Mouse (Mus musculus) right cerebral cortex, postnatal 14 days (tissue): ENCODE results near the gene Rora.

ENCODE experiments used
- DNase-seq: peaks from one replicate; pipeline ENCODE4 v3.0.0; 2022

Rora gene

DNA sequence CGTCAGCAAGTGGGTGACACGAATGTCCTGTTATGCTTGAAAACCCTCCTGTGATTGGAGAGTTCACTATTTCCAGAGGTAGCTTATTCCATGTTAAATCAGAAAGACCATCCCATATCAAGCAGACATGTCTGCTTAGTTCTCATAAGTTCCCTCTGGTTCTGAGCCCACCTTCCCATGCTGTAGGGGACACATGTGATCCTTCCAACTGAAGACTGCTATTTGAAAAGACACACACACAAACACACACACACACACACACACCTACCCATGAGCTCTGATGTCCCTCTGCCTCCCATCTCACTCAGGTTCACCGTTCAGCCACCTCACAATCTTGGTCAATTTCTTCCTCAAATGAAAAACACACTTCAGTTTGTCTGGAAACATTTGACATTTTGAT, 642.2 kb downstream of the Rora start:
- DNase-seq, result no peak

- peak; percentile 63 for DNase-seq
These were observed 642.8 kb downstream of the Rora start for GRCm38 (mm10) chr9:69296418-69296817.

DNA sequence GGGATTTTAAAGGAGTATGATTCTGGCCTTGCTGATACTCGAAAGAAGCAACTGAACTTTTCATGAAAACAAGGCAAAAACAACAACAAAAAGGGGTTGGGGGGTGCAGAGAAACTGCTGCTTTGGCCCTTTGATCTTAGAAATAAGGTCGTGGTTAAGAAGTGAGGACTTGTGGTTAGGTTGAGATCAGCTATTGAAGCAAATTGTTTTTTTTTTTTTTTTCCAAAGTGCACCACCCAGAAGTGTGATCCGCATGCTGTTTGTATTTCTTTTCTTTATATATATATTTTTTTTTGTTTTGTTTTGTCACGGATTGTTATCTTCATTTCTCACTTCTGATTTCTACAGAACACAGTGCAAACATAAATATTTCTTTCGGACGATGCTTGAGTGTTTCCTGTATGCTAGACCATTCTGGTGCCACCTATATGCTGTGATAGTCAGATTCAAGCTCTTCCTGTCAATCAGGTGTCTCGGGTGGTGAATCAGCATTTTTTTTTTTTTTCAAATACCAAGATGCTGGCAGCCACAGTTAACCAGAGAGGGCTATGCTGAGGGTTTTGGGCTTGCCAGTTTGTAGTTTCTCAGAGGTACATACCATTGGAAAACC, 644.3 kb downstream of the Rora start:
- no peak for DNase-seq

- DNase-seq, result no peak
These were observed 645.2 kb downstream of the Rora start for GRCm38 (mm10) chr9:69298566-69299335.

- DNase-seq, result no peak
These were observed 645.9 kb downstream of the Rora start for GRCm38 (mm10) chr9:69299484-69299883.

DNA sequence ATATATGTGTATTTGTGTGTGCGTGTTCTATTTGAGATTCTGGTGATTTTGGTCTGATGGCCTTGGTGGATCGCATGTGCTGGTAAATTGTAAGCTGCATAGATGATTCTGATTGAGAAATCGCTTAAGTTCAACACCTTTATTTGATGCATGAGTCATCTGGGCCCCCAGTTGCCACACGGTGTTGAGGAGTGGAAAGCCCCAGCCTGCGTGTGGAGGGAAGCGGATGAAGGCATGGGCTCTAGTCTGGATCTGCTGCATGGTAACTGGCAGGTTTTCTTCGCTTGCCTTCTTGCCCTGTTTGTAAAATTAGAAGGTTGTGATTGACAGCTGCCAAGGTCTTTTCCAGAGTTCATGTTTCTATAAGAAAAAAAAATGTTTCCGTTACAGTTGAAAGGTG, 646.7 kb downstream of the Rora start:
- no peak for DNase-seq

- DNase-seq, result no peak
These were observed 647.9 kb downstream of the Rora start for GRCm38 (mm10) chr9:69301445-69301844.

DNA sequence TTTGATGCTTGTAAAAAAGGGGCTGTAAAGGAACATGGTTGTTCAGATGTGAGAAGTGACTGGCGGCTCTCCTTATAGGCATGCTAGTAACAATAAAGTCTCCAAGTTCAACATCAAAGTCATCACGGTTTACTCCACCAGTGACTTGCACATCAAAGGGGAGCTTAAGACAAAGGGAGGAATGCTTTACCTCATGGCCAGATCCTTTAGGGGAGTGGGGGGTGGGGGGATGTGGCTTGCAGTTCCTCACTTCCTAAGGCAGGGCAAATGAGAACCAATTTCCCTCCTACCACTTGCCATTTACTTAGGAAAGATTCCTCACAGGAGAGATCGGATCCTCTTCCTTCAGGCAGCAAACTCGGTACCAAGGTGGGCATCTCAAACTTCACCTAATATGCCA, 648.4 kb downstream of the Rora start:
- no peak for DNase-seq

DNA sequence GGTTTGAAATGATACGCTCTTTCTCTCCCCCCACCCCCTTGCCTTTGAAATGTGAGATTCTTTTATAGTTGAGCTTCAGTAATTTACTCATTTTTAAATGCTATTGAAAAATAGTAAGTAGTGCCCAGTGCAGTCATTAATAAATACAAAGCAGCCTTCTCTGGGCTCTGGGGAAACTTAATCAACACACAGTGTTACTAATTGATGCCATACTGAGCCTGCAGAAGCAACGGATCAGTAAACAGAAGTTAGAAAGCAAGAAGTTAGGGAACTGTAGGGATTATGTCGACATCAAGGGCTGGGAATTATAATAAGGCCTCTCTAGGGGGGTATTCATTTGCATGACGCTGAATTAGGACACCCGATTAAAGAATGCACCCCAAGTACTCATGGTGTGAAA, 649.3 kb downstream of the Rora start:
- DNase-seq, result no peak

GRCm38 (mm10) chr9:69303346-69303944, 649.9 kb downstream of the Rora start:
- DNase-seq, result no peak

DNA sequence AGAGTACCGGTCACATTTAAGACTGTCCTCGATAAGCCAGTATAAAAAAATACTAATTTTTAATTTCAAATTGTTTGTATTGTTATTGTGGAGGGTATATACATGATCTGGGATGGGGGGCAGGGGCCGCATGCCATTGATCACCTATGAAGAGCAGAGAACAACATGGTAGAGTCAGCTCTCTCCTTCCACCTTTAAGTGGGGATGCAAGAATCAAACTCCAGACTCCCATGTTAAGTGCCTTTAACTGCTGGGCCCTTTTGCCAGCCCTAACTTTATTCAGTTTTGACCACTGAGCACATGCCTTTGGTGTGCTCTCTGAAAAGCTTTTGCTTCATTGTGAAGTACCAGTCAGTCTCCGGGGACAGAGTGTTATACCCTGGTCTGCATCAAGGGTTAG, 650.4 kb downstream of the Rora start:
- no peak for DNase-seq

GRCm38 (mm10) chr9:69304492-69304891, 650.9 kb downstream of the Rora start:
- DNase-seq, result no peak

DNA sequence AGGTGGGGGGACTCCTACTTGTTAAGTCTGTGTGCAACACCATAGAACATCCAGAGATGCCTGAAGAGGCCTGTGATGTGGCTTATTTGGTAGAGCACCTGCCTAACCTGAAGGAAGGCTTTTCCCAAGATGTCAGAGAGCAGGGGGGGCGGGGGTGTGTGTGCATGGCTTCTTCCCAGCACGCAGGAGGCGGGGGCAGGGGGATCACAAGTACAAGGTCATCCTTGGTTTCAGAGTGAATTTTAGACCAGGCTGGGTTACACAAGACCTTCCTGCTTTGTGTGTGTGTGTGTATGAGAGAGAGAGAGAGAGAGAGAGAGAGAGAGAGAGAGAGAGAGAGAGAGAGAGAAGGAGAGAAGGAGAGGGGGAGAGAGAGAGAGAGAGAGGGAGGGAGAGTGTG, 651.4 kb downstream of the Rora start:
- no peak for DNase-seq

DNA sequence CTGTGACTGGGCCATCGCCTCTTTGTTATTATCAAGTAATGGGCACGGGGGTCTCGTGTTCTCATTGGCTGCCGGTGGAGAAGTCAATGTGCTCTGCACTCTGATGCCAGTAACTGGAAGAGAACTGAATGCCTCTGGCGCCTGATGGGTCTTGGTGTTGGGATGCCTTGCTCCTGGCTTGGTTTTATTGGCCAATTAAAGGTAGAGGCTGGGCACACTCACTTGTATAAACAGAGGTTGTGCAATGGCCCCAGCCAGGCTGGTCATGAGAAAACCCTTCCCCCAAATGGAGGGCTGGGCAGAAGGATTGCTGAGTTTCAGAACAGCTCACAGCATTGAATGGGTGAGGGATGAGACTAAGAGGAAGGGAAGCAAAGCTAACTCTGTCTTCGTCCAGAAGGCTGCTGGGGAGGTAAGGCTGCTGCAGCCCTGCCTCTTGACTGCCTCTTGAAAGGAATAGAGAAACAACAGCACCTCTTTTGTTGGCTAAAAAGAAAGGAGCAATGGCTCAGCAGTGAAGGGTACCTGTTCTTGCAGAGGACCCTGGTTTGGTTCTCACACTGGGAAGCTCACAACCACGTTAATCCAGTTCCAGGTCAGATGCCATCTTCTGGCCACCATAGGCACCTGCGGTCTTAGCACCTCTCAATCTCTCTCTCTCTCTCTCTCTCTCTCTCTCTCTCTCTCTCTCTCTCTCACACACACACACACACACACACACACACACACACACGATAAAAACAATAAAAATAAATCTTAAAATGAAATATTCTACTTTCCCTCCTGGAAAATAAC, 653.3 kb downstream of the Rora start:
- DNase-seq, result no peak

GRCm38 (mm10) chr9:69307974-69308373, 654.4 kb downstream of the Rora start:
- no peak for DNase-seq

DNA sequence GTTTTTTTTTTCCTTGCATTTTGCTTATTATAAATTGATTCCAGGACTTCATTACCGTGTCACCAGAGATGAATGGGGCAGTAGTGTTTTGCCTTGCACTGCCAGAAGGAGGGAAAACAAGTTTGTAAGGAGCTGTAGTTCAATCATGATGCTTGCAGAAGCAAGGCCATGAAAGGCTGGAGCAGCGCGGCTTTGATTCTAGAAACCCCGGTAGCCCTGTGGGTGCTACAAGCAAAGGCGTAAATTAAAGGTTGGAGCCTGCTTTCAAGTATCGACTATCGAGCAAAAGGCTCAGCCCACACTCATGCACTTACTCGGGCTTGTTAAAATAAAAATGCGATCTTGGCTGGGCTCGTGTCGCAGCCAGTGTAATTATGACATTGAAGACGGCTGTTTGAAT, 656.9 kb downstream of the Rora start:
- no peak for DNase-seq

- no peak for DNase-seq
These were observed 659.7 kb downstream of the Rora start for GRCm38 (mm10) chr9:69313297-69313696.

DNA sequence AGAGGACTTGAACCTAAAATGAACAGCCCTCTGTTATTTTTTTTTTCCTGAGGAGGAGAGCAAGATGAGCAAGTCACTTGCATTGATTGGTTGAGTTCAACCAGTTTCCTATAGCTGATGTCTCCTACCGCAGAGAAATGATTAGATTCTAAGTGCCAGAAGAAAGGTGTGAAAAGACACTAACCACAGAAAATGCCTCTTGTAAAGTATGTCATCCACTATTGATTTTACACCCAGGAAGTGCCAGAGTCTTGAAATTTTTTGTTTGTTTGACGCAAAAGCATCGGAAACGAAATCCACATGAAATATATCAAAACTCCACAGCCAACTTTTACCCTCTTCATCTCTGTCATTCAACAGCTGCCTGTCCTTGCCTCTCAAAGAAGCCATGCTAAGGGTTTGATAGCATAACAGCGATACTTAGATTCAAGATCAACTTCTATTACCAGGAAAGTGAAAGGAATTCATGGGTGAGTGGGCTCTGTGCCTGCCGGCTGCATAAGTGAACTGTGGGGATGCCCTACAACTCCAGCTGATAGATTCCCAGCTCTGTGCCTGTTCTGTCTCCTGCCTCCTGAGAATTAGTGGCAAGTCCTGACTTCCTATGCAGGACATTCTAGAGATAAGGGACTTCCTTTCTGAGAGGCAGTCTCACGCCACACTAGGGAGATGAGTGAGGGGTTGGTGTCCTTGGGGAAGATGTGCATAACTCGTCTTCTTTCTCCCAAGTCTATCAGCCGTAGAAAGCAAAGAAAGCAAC, 661.0 kb downstream of the Rora start:
- no peak for DNase-seq

DNA sequence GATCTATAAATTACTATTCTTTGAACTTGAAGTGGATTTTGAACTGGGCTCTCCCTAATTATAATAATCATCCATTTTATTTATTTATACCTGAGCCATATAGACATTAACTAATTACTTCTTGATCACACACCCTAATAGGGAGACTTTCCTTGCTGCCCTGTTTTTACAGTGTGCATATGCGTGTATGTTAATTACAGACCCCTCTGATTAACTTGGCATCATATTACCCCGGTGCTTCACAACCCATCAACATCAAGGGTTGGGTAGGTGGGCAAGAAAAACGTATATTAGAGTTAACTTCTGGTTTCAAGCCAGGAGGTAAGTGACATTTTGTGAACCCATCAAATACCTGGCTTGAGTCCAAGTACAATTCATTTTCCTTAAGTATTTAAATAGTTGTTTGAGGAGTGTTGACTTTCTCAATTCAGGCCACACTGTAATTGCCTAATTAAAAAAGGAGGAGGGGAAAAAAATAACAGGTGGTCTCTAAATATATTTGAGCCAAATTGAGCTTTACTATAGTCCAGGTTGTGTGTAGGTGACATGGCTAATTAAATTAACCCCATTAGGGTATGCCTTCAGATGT, 664.0 kb downstream of the Rora start:
- no peak for DNase-seq

DNA sequence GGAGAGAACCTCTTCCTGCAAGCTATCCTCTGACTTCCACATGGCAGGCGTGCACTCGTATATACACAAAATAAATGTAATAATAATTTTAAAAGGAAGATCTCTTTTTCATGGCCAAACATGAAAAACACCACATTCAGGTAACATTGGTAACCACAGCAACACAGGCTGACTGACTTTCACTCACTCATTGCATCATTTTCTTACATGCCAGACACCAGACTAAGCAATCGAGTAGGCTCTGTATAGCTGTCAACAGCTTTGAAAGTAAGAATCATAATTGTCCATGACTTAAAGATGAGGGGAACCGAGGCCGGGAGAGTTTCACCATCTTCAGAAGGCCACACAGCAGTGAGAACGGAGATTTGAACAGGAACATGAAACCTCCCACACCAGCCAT, 665.8 kb downstream of the Rora start:
- DNase-seq, result no peak

DNA sequence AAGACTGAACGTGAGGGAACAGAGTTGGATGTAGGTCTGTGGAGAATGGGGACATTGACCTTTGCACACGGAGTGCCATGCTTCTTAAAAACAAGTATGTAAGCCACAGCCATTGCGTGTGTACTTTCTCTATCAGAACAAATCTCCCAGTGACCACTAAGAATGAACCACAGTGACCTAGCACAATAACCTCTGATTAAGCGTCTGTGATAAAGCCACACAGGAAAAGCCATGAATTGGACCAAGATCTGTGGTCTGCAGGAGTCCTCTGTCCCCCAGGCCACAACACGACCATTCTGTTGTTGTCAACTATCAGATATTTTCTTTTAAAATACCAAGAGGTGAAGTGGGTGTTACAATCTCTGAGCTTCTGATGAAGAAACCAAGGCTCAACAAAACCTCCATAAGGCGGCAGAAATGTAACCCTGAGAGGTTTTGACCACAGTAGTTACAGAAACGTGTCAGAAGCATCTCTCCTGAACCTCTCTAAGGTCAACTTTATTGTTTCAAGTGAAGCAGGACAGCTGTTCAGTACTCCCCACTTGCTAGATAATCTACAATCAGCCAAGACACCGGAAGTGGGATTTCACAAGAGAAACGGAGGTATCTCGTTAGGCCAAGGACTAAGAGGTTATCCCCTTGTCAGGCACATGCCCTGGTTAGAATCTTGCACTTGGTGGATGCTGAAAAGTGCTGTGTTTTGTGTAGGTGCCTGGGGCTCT, 666.5 kb downstream of the Rora start:
- DNase-seq, result no peak

GRCm38 (mm10) chr9:69320635-69321027, 667.0 kb downstream of the Rora start:
- DNase-seq, result no peak
